Mouse (Mus musculus): ENCODE measurements at regions not wholly inside any gene's neighbourhood (a gene's known extent, or its start where the extent isn't known, plus 50 kb on each side); places are given as distances from the start of the nearest gene placed in this dataset.

DNA sequence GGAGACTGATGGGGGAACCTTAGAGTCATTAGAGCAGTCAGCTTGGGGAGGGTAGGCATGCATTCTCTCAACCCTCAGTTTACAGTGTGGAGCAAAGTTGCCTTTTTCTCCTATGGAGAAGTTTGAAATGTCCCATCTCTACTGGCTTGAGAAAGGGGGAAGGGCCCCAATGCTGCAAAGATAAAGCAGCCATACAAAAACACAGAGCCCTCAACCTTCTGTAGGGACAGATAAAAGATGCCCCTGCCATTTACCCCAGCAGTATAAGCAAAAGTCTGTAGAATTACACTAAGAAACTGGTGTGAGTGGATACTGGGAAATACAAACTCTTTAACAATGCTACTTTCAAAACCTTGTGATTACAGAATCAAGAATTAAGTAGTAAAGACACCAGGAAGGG is 71.9 kb upstream of the Tmem215 start:
- no peak for DNase-seq (ENCODE audit: low read depth, low spot score)

DNA sequence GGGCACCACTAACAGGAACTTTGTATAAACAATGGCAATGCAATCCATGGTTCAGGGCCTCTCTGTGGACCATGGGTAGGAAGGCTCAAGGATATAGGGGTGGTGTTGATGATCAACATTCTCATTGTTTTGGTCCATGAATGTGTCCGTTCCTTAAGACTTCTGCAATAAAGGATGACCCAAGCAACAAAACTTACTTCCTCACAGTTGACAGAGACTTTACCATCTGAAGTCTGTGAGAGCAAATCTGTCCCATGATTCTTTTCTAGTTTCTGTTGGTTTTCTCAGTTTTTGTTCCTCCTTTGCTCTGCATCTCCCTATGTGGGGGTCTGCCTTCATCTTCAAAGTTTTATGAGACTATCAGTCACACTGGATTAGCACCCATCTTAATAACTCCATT is 81.8 kb upstream of the Tmem215 start:
- DNase-seq (ENCODE audit: low read depth, low spot score): no peak

DNA sequence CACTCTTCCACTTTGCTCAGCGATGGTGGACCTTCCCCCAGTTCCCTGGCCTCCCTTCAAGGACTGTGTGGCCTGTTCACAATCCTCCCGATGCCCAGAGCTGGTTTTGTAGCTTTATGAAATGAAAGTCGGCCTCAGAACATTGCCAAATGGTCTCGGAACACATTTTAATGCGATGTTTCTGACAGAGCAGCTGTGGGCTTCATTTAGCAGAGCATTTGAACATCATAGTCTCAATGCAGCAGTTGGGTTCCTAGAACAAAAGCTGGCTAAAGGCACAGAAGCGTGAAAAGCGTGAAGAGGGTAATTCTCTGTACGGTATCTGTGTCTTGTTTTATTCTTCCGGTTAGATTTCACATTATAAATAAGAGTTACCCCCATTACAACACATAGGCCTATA is 86.7 kb upstream of the Tmem215 start:
- peak; percentile 71 for DNase-seq (ENCODE audit: low read depth, low spot score)

- peak; percentile 51 for DNase-seq (ENCODE audit: low read depth, low spot score)
These were observed 87.3 kb upstream of the Tmem215 start for GRCm38 (mm10) chr4:40384704-40385103.

GRCm38 (mm10) chr4:40380309-40380708 is 91.7 kb upstream of the Tmem215 start:
- no peak for DNase-seq (ENCODE audit: low read depth, low spot score)

- no peak for DNase-seq (ENCODE audit: low read depth, low spot score)
These were observed 96.4 kb upstream of the Ndufb6 start for GRCm38 (mm10) chr4:40375439-40376154.

DNA sequence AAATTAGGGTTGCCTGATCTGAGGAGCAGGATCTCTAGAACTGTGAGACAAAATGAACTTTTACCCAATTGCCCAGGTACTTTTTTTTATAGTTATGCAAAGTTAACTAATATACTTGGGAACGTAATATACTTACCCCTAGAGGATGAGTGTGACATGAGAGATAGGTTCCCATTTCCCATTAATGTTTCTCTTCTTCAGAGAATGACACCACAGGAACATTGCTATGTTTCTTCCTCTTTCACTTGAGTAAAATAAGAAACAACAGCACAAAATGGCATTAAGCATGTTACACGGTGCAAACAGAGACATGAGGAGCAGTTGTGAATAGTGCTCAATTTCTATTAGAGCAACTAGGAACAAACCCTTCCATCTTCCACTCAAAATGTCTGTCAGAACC is 95.0 kb upstream of the Ndufb6 start:
- no peak for DNase-seq (ENCODE audit: low read depth, low spot score)

DNA sequence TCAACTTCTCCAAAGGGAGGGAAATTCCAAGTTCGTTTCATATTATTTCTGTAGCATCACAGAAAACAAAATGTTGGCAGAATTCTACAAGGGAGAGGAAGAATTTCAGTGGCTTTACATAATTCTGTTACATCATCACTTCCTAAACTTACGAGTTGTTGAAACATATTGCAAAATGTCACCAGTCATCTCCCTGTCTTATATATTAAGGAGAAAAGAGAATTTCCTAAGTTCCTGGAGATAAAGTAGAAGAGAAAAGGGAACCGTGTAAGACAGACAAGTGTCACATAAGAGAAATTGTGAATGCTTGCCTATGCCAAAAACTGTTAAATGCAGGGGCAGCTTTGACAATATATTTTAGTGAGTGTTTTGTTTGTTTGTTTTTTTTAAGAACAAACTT is 85.1 kb upstream of the Ndufb6 start:
- peak; percentile 16 for DNase-seq (ENCODE audit: low read depth, low spot score)

DNA sequence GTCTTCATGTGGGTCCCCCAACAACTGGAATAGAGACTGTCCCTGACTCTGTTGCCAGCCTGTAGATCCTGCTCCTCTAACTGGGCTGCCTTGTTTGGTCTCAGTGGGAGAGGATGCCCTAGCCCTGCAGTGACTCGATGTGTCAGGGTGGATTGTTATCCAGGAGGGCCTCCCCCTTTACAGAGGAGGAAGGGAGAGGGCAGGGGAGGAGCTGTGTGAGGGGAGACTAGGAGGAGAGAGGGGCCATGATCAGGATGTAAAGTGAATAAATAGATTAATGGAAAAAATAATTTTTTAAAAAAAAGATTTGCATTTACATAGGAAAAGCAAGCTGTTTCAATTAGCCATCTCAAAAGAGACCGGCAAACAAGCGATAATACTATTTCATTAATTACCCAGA is 80.1 kb upstream of the Ndufb6 start:
- DNase-seq (ENCODE audit: low read depth, low spot score): no peak

- no peak for DNase-seq (ENCODE audit: low read depth, low spot score)
These were observed 78.0 kb upstream of the Ndufb6 start for GRCm38 (mm10) chr4:40357088-40357853.

GRCm38 (mm10) chr4:40355791-40356450 is 76.7 kb upstream of the Ndufb6 start:
- DNase-seq (ENCODE audit: low read depth, low spot score): peak; percentile 59

DNA sequence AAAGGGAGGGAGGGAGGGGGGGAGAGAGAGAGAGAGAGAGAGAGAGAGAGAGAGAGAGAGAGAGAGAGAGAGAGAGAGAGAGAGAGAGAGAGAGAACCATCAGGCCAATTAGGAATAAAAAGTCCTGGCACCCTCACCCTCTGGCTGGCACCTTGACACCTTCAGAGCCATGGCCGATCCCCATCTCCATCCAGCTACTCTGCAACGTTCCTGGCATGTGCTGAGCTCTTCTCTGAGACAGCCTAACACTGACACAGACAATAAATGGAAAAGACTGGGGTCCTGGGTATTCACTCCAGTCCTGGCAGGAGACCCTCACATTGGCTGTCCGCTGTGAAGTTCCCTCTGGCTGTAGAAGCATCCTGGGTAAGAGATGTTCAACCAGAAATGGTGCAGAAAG is 75.2 kb upstream of the Ndufb6 start:
- no peak for DNase-seq (ENCODE audit: low read depth, low spot score)

DNA sequence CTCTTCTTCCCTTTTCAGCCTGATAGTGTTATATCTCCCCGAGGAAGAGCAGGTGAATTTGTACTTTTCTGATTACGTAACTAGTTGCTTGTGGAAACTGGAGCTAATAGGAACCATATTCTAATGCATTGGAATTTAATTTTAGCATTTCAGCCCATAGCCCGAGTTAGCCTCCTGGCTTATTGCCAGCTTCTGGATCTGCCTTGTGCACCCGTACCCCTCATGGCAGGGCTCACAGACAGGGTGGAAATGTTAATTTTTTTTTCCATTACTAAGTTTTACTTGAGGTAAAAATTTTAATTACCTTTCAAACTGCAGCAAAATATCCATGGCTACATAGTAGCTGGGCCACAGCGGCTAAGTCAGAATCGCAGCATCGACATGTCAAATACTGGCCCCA is 72.4 kb upstream of the Ndufb6 start:
- peak; percentile 14 for DNase-seq (ENCODE audit: low read depth, low spot score)

DNA sequence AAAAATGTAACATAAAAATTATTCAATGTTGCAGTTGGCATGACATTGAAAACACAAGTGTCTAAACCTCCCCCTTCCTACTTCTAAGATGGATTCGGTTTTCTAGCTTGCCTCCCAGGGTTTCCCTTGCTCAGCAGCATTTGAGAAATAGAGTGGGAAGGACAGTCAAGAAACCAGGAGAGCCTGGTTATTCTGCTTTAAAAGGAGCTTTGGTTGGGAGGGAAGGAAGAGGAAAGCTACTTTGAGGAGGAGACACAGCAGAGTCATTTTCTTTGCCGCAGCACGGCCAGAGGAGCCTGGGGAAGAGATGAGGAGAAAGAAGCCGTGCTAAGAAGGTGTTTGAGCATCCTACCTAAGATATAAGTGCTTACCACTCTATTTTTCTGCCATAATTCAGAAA is 71.9 kb upstream of the Ndufb6 start:
- peak; percentile 59 for DNase-seq (ENCODE audit: low read depth, low spot score)

- DNase-seq (ENCODE audit: low read depth, low spot score): no peak
These were observed 66.6 kb upstream of the Ndufb6 start for GRCm38 (mm10) chr4:40345847-40346246.

GRCm38 (mm10) chr4:40342181-40342580 is 63.0 kb upstream of the Ndufb6 start:
- DNase-seq (ENCODE audit: low read depth, low spot score): no peak

GRCm38 (mm10) chr4:40334841-40335240 is 55.6 kb upstream of the Ndufb6 start:
- DNase-seq (ENCODE audit: low read depth, low spot score): no peak

- peak; percentile 12 for DNase-seq (ENCODE audit: low read depth, low spot score)
These were observed 50.5 kb upstream of the Ndufb6 start for GRCm38 (mm10) chr4:40329737-40330136.

Measured in brain, adult 2 months (tissue).